Mouse (Mus musculus) MEL (cell line): ENCODE measurements at regions not wholly inside any gene's neighbourhood (a gene's known extent, or its start where the extent isn't known, plus 50 kb on each side); places are given as distances from the start of the nearest gene placed in this dataset.

Source experiments
- DNase-seq: peaks from one replicate; pipeline ENCODE4 v3.0.0; 2011; ENCODE audit warnings: low read depth, low spot score
- H3K27ac ChIP-seq: 2 replicates; pipeline ENCODE4 v1.5.1; 2012; ENCODE audit warnings: low read depth, mild to moderate bottlenecking, control low read depth, low read length, moderate library complexity; ENCODE audit not compliant: control insufficient read depth
- H3K27me3 ChIP-seq, 2 experiments: fragments of 150-350 bp in 1 of 2; sonication (generic) in 1 of 2; 2 replicates each; pipeline ENCODE4 v1.6.1; 2012; ENCODE audit warnings: low read length in 2 of 2, mild to moderate bottlenecking in 2 of 2, improper control_type of control experiment in 1 of 2, moderate library complexity in 1 of 2; ENCODE audit not compliant: insufficient read depth in 2 of 2, control insufficient read depth in 1 of 2
- H3K36me3 ChIP-seq, 2 experiments: 2 replicates each; pipeline ENCODE4 v1.6.1; 2012 to 2014; ENCODE audit warnings: low read length in 2 of 2, improper control_type of control experiment in 1 of 2, inconsistent platforms in 1 of 2, mild to moderate bottlenecking in 1 of 2; ENCODE audit not compliant: insufficient read depth in 2 of 2, control insufficient read depth in 1 of 2
- H3K4me1 ChIP-seq, 2 experiments: fragments of 150-350 bp in 1 of 2; sonication (generic) in 1 of 2; 2 replicates each; pipeline ENCODE4 v1.6.1; 2012; ENCODE audit warnings: low read length in 2 of 2, improper control_type of control experiment in 1 of 2, mild to moderate bottlenecking in 1 of 2; ENCODE audit not compliant: insufficient read depth in 2 of 2, control insufficient read depth in 1 of 2
- H3K4me3 ChIP-seq, 2 experiments: fragments of 150-350 bp in 1 of 2; sonication (generic) in 1 of 2; 2 replicates each; pipeline ENCODE4 v1.5.1; 2012; ENCODE audit warnings: low read depth in 2 of 2, low read length in 2 of 2, mild to moderate bottlenecking in 2 of 2, moderate library complexity in 2 of 2, control low read depth in 1 of 2, improper control_type of control experiment in 1 of 2; ENCODE audit not compliant: control insufficient read depth in 1 of 2, insufficient read depth in 1 of 2
- H3K79me2 ChIP-seq: 2 replicates; pipeline ENCODE4 v1.6.1; 2012; ENCODE audit warnings: mild to moderate bottlenecking, low read length, moderate library complexity; ENCODE audit not compliant: control insufficient read depth, poor library complexity, insufficient read depth
- H3K9ac ChIP-seq: 2 replicates; pipeline ENCODE4 v1.6.1; 2012; ENCODE audit warnings: low read depth, mild to moderate bottlenecking, control low read depth, low read length, moderate library complexity; ENCODE audit not compliant: control insufficient read depth, poor library complexity, severe bottlenecking
- H3K9me3 ChIP-seq: fragments of 150-350 bp; sonication (generic); replicated peaks from 2 replicates; pipeline ENCODE4 v1.6.1; 2012; ENCODE audit warnings: mild to moderate bottlenecking, low read length, improper control_type of control experiment, moderate library complexity; ENCODE audit not compliant: insufficient read depth
- BHLHE40 ChIP-seq: IDR thresholded peaks from 2 replicates; pipeline ENCODE4 v1.6.1; 2012; ENCODE audit warnings: low read depth, mild to moderate bottlenecking, inconsistent platforms, low read length, improper control_type of control experiment, borderline replicate concordance
- CTCF ChIP-seq, 3 experiments: IDR thresholded peaks in 2 of 3; conservative IDR thresholded peaks in 1 of 3; 2 replicates each; pipeline ENCODE4 v1.5.1; 2011 to 2012; ENCODE audit warnings: low read length in 3 of 3, low read depth in 2 of 3, mild to moderate bottlenecking in 2 of 3, improper control_type of control experiment in 1 of 3, inconsistent platforms in 1 of 3, mixed read lengths in 1 of 3, moderate library complexity in 1 of 3; ENCODE audit not compliant: control insufficient read depth in 1 of 3, insufficient read depth in 1 of 3, poor library complexity in 1 of 3, severe bottlenecking in 1 of 3
- E2F4 ChIP-seq: IDR thresholded peaks from 2 replicates; pipeline ENCODE4 v1.6.1; 2011; ENCODE audit warnings: low read depth, low read length, improper control_type of control experiment, borderline replicate concordance
- ELF1 ChIP-seq: IDR thresholded peaks from 2 replicates; pipeline ENCODE4 v1.6.1; 2014; ENCODE audit warnings: low read depth, mild to moderate bottlenecking, inconsistent platforms, low read length, improper control_type of control experiment, moderate library complexity
- HCFC1 ChIP-seq: IDR thresholded peaks from 2 replicates; pipeline ENCODE4 v1.6.1; 2012; ENCODE audit warnings: low read depth, mild to moderate bottlenecking, inconsistent platforms, low read length, improper control_type of control experiment, moderate library complexity
- KAT2A ChIP-seq: conservative IDR thresholded peaks from 2 replicates; pipeline ENCODE4 v1.6.1; 2012; ENCODE audit warnings: low read depth, low read length, improper control_type of control experiment, inconsistent platforms
- MAFK ChIP-seq: IDR thresholded peaks from 2 replicates; pipeline ENCODE4 v1.6.1; 2011; ENCODE audit warnings: low read depth, mild to moderate bottlenecking, low read length, improper control_type of control experiment, borderline replicate concordance
- MAX ChIP-seq: IDR thresholded peaks from 2 replicates; pipeline ENCODE4 v1.6.1; 2011; ENCODE audit warnings: low read length, improper control_type of control experiment
- MEF2A ChIP-seq: IDR thresholded peaks from 2 replicates; pipeline ENCODE4 v1.6.1; 2014; ENCODE audit warnings: low read depth, mild to moderate bottlenecking, inconsistent platforms, low read length, improper control_type of control experiment; ENCODE audit not compliant: poor library complexity, insufficient replicate concordance, severe bottlenecking; ENCODE audit errors: extremely low read depth
- MXI1 ChIP-seq: IDR thresholded peaks from 2 replicates; pipeline ENCODE4 v1.6.1; 2011; ENCODE audit warnings: mild to moderate bottlenecking, low read depth, low read length, improper control_type of control experiment
- MYB ChIP-seq: IDR thresholded peaks from 2 replicates; pipeline ENCODE4 v1.6.1; 2011; ENCODE audit warnings: mild to moderate bottlenecking, low read depth, low read length, improper control_type of control experiment
- MYC ChIP-seq: IDR thresholded peaks from 2 replicates; pipeline ENCODE4 v1.6.1; 2011; ENCODE audit warnings: low read depth, mild to moderate bottlenecking, low read length, improper control_type of control experiment, moderate library complexity
- NELFE ChIP-seq: IDR thresholded peaks from 2 replicates; pipeline ENCODE4 v1.6.1; 2011; ENCODE audit warnings: low read depth, low read length, improper control_type of control experiment
- NRF1 ChIP-seq: IDR thresholded peaks from 2 replicates; pipeline ENCODE4 v1.6.1; 2014; ENCODE audit warnings: low read depth, mild to moderate bottlenecking, inconsistent platforms, low read length, improper control_type of control experiment, moderate library complexity; ENCODE audit not compliant: poor library complexity, insufficient read depth, severe bottlenecking
- POLR2AphosphoS2 ChIP-seq: IDR thresholded peaks from 2 replicates; pipeline ENCODE4 v1.6.1; 2011; ENCODE audit warnings: low read length, improper control_type of control experiment
- RCOR1 ChIP-seq: IDR thresholded peaks from 2 replicates; pipeline ENCODE4 v1.6.1; 2012; ENCODE audit warnings: low read depth, mild to moderate bottlenecking, inconsistent platforms, low read length, improper control_type of control experiment
- SIN3A ChIP-seq: IDR thresholded peaks from 2 replicates; pipeline ENCODE4 v1.6.1; 2012; ENCODE audit warnings: low read length, improper control_type of control experiment, inconsistent platforms
- USF1 ChIP-seq: IDR thresholded peaks from 2 replicates; pipeline ENCODE4 v1.6.1; 2014; ENCODE audit warnings: low read depth, mild to moderate bottlenecking, inconsistent platforms, low read length, improper control_type of control experiment, moderate library complexity
- ZC3H11A ChIP-seq: IDR thresholded peaks from 2 replicates; pipeline ENCODE4 v1.6.1; 2012; ENCODE audit warnings: low read depth, mild to moderate bottlenecking, inconsistent platforms, low read length, improper control_type of control experiment
- ZNF384 ChIP-seq: IDR thresholded peaks from 2 replicates; pipeline ENCODE4 v1.6.1; 2012; ENCODE audit warnings: low read depth, mild to moderate bottlenecking, inconsistent platforms, low read length, improper control_type of control experiment

GRCm38 (mm10) chr5:47185868-47186267, 797.1 kb upstream of the Slit2 start:
- Histone ChIP-seq H3K79me2 (no peaks in the 10 kb centered on the region), H3K27ac (no peak overlapping the region), H3K27me3 (no peaks in the 10 kb centered on the region), H3K9me3 (no peaks in the 10 kb centered on the region), H3K36me3 (no peaks in the 10 kb centered on the region), H3K9ac (no peak overlapping the region), H3K4me3 (no peak overlapping the region)
- no peak for DNase-seq
- no peak for TF ChIP-seq MAX
- TF ChIP-seq MYC, result no peak
- TF ChIP-seq ZC3H11A, result no peak
- no peak for TF ChIP-seq POLR2AphosphoS2
- TF ChIP-seq SIN3A, result no peak
- no peak for TF ChIP-seq CTCF (IDR thresholded peaks at IDR 0.05 in 2 of 3, conservative IDR thresholded peaks at IDR 0.05 in 1 of 3; ENCODE audit: control insufficient read depth in 1 of 3, insufficient read depth in 1 of 3, low read depth in 2 of 3, low read length in 3 of 3, poor library complexity in 1 of 3, severe bottlenecking in 1 of 3)
- no peak for TF ChIP-seq KAT2A
- no peak for TF ChIP-seq MYB
- TF ChIP-seq USF1, result no peak
- TF ChIP-seq HCFC1, result no peak
- no peak for TF ChIP-seq NRF1
- no peak for TF ChIP-seq ZNF384
- no peak for TF ChIP-seq E2F4
- no peak for TF ChIP-seq MXI1
- TF ChIP-seq, all 39 proteins: peak for 0
- no peaks in the 10 kb centered on the region for H3K4me1 ChIP-seq

GRCm38 (mm10) chr5:47202164-47202914, 780.6 kb upstream of the Slit2 start:
- H3K27me3 ChIP-seq, result no peaks in the 10 kb centered on the region
- H3K4me3 ChIP-seq, result no peak overlapping the region
- no peak for DNase-seq
- no peaks in the 10 kb centered on the region for H3K79me2 ChIP-seq
- H3K9me3 ChIP-seq, result no peaks in the 10 kb centered on the region
- H3K36me3 ChIP-seq, result no peaks in the 10 kb centered on the region
- no peak overlapping the region for H3K9ac ChIP-seq
- no peak for TF ChIP-seq MAX
- no peak for TF ChIP-seq KAT2A
- no peak for TF ChIP-seq NELFE
- no peak for TF ChIP-seq HCFC1
- no peak for TF ChIP-seq MAFK
- TF ChIP-seq BHLHE40, result no peak
- no peak for TF ChIP-seq MEF2A
- TF ChIP-seq RCOR1, result no peak
- no peak for TF ChIP-seq MYC
- no peak for TF ChIP-seq ELF1
- H3K27ac ChIP-seq, result no peak overlapping the region
- no peaks in the 10 kb centered on the region for H3K4me1 ChIP-seq
